Mouse (Mus musculus) testis, adult 2 months (tissue): ENCODE measurements around the gene Tmem247.

Experiments
- CTCF ChIP-seq: fragments of 200-500 bp; IDR thresholded peaks from 2 replicates; pipeline ENCODE4 v1.5.1; 2012; ENCODE audit warnings: low read depth, mild to moderate bottlenecking, inconsistent platforms, low read length, moderate library complexity; ENCODE audit not compliant: control insufficient read depth, insufficient read depth, insufficient replicate concordance
- POLR2A ChIP-seq: fragments of 200-500 bp; IDR thresholded peaks from 2 replicates; pipeline ENCODE4 v1.6.1; 2012; ENCODE audit warnings: low read depth, mild to moderate bottlenecking, inconsistent platforms, low read length, moderate library complexity; ENCODE audit not compliant: control insufficient read depth

GRCm38 (mm10) chr17:86877747-86878146, 39.4 kb upstream of the Tmem247 start:
- TF ChIP-seq POLR2A: no peak
- TF ChIP-seq CTCF: no peak
